Mouse (Mus musculus): ENCODE measurements around the gene Sytl2. TPM values are rescaled to one million over a fixed set of nuclear protein-coding genes. Genes with fewer than 3 reads are reported as not detected.

Sytl2 gene
- total RNA-seq, 2 experiments from 2014 or later = 91.1 to 101 TPM

GRCm38 (mm10) chr7:90355995-90356394 lies 53.9 kb downstream of the Sytl2 start:
- no peak for DNase-seq (ENCODE audit: low spot score in 2 of 2)

- DNase-seq (ENCODE audit: low spot score in 2 of 2) = no peak
These were observed 60.7 kb downstream of the Sytl2 start for GRCm38 (mm10) chr7:90362788-90363187.

- DNase-seq (ENCODE audit: low spot score in 2 of 2) = no peak
These were observed 68.2 kb downstream of the Sytl2 start for GRCm38 (mm10) chr7:90370071-90370851.

- DNase-seq (ENCODE audit: low spot score in 2 of 2) = no peak
These were observed 70.8 kb downstream of the Sytl2 start for GRCm38 (mm10) chr7:90372804-90373203.

GRCm38 (mm10) chr7:90384411-90384810 lies 82.4 kb downstream of the Sytl2 start:
- no peak for DNase-seq (ENCODE audit: low spot score in 2 of 2)

GRCm38 (mm10) chr7:90386885-90387459 lies 84.9 kb downstream of the Sytl2 start:
- peak in 1 of 2 experiments; percentile 24 for DNase-seq (ENCODE audit: low spot score in 2 of 2)

- DNase-seq (ENCODE audit: low spot score in 2 of 2) = no peak
These were observed 87.7 kb downstream of the Sytl2 start for GRCm38 (mm10) chr7:90389765-90390164.

GRCm38 (mm10) chr7:90395073-90395472 lies 93.0 kb downstream of the Sytl2 start:
- no peak for DNase-seq (ENCODE audit: low spot score in 2 of 2)

GRCm38 (mm10) chr7:90395928-90396327 lies 93.9 kb downstream of the Sytl2 start:
- no peak for DNase-seq (ENCODE audit: low spot score in 2 of 2)

GRCm38 (mm10) chr7:90409934-90410333 lies 107.9 kb downstream of the Sytl2 start:
- DNase-seq (ENCODE audit: low spot score in 2 of 2) = peak in 1 of 2 experiments; percentile 52

GRCm38 (mm10) chr7:90426020-90427001 lies 124.3 kb downstream of the Sytl2 start, which contains the start of gene Ccdc89:
Gene Ccdc89 (plus strand): TSS chr7:90426577.
- DNase-seq (ENCODE audit: low spot score in 2 of 2) = peak; percentile 55 to 75

GRCm38 (mm10) chr7:90427006-90427405 lies 125.0 kb downstream of the Sytl2 start:
- DNase-seq (ENCODE audit: low spot score in 2 of 2) = no peak

GRCm38 (mm10) chr7:90432221-90432620 lies 130.2 kb downstream of the Sytl2 start:
- no peak for DNase-seq (ENCODE audit: low spot score in 2 of 2)

GRCm38 (mm10) chr7:90440044-90440443 lies 138.0 kb downstream of the Sytl2 start:
- DNase-seq (ENCODE audit: low spot score in 2 of 2) = no peak

GRCm38 (mm10) chr7:90442070-90442469 lies 140.0 kb downstream of the Sytl2 start:
- no peak for DNase-seq (ENCODE audit: low spot score in 2 of 2)

- DNase-seq (ENCODE audit: low spot score in 2 of 2) = peak; percentile 88 to 96
These were observed 140.5 kb downstream of the Sytl2 start, which contains the start of gene Crebzf for GRCm38 (mm10) chr7:90442518-90443080. Gene Crebzf (plus strand): TSS chr7:90442729.

- peak; percentile 51 to 81 for DNase-seq (ENCODE audit: low spot score in 2 of 2)
These were observed 141.3 kb downstream of the Sytl2 start for GRCm38 (mm10) chr7:90443101-90444091.

- DNase-seq (ENCODE audit: low spot score in 2 of 2) = no peak
These were observed 142.2 kb downstream of the Sytl2 start for GRCm38 (mm10) chr7:90444206-90444605.

GRCm38 (mm10) chr7:90456149-90456844 lies 154.2 kb downstream of the Sytl2 start:
- no peak for DNase-seq (ENCODE audit: low spot score in 2 of 2)

Data from gastrocnemius, postnatal 4 days (tissue).